Mouse (Mus musculus): Measurements from ENCODE around the gene Mprip.

GRCm38 (mm10) chr11:59746614-59747013, 85.5 kb downstream of the Mprip start:
- TF ChIP-seq CTCF (IDR thresholded peaks at IDR 0.05; ENCODE audit: low read depth) (peak; percentile 89), EP300 (optimal IDR thresholded peaks at IDR 0.05) (no peak)

All from stomach, postnatal 0 days (tissue).